Mouse (Mus musculus): ENCODE results near the gene Spred3. TPM values are rescaled to one million over a fixed set of nuclear protein-coding genes. Genes with fewer than 3 reads are reported as not detected.
"Not testable (repeated sequence)": the region's sequence is repeated elsewhere in the genome, so short reads cannot be mapped to it uniquely, and the experiment has no call there.

Spred3 gene
- polyA plus RNA-seq, 1 experiment from 2014 or later = 10.7 TPM

DNA sequence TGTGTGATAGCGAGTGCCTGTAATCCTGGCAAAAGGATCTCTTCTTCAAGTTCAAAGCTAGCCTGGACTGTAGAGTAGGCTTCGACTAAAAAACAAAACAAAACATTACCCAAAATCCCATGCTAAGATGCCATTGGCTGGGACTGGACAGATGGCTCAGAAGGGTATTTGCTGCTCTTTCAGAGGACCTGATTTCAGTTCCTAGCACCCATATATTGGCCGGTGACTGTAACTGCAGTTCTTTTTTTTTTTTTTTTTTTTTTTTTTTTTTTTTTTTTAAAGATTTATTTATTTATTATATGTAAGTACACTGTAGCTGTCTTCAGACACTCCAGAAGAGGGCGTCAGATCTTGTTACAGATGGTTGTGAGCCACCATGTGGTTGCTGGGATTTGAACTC, 31.0 kb downstream of the Spred3 start:
- not testable (repeated sequence) for H3K9me3 ChIP-seq (replicated peaks; ENCODE audit: control insufficient read depth, low read length, poor library complexity, severe bottlenecking); H3K27me3 ChIP-seq (ENCODE audit: control insufficient read depth, insufficient read depth, low read depth, low read length); H3K9ac ChIP-seq (ENCODE audit: low read depth, low read length); H3K27ac ChIP-seq (ENCODE audit: low read length); H3K4me2 ChIP-seq (ENCODE audit: low read length); H3K36me3 ChIP-seq (ENCODE audit: control insufficient read depth, insufficient read depth, low read length); H3K4me3 ChIP-seq (ENCODE audit: low read depth, low read length); ATAC-seq; H3K4me1 ChIP-seq (ENCODE audit: control insufficient read depth, insufficient read depth, low read length)
- WGBS = 92% methylated on average over 3 of the region's 4 CpGs

GRCm38 (mm10) chr7:29137429-29137828, 32.8 kb downstream of the Spred3 start:
- WGBS = 51% methylated on average over 16 of the region's 16 CpGs
- H3K4me2 ChIP-seq (ENCODE audit: low read length) = no peak overlapping the region
- H3K27me3 ChIP-seq (ENCODE audit: control insufficient read depth, insufficient read depth, low read depth, low read length) = peaks cover 3% of the 10 kb centered on the region
- no peak for ATAC-seq
- H3K9me3 ChIP-seq (replicated peaks; ENCODE audit: control insufficient read depth, low read length, poor library complexity, severe bottlenecking) = no peaks in the 10 kb centered on the region
- H3K36me3 ChIP-seq (ENCODE audit: control insufficient read depth, insufficient read depth, low read length) = no peaks in the 10 kb centered on the region
- no peak overlapping the region for H3K4me3 ChIP-seq (ENCODE audit: low read depth, low read length)
- H3K27ac ChIP-seq (ENCODE audit: low read length) = no peak overlapping the region
- no peak overlapping the region for H3K9ac ChIP-seq (ENCODE audit: low read depth, low read length)
- H3K4me1 ChIP-seq (ENCODE audit: control insufficient read depth, insufficient read depth, low read length) = peaks cover 5% of the 10 kb centered on the region; the same call in 1 of the 2 replicates

- peak within 1 kb of the TSS; percentile 58 for H3K4me2 ChIP-seq (ENCODE audit: low read length)
- peak within 1 kb of the TSS; percentile 28 for H3K4me3 ChIP-seq (ENCODE audit: low read depth, low read length)
- WGBS = 3% methylated on average over 16 of the region's 20 CpGs
- H3K9ac ChIP-seq (ENCODE audit: low read depth, low read length) = peak within 1 kb of the TSS; percentile 48; the same call in 1 of the 2 replicates
- H3K4me1 ChIP-seq (ENCODE audit: control insufficient read depth, insufficient read depth, low read length) = peaks cover 5% of the 10 kb centered on the region; the same call in 1 of the 2 replicates
- ATAC-seq = no peak
- peaks cover 3% of the 10 kb centered on the region for H3K27me3 ChIP-seq (ENCODE audit: control insufficient read depth, insufficient read depth, low read depth, low read length)
- H3K9me3 ChIP-seq (replicated peaks; ENCODE audit: control insufficient read depth, low read length, poor library complexity, severe bottlenecking) = no peaks in the 10 kb centered on the region
- no peaks in the 10 kb centered on the region for H3K36me3 ChIP-seq (ENCODE audit: control insufficient read depth, insufficient read depth, low read length)
- no peak within 1 kb of the TSS for H3K27ac ChIP-seq (ENCODE audit: low read length)
Observed at GRCm38 (mm10) chr7:29134693-29135386, 35.4 kb downstream of the Spred3 start, which contains the start of gene Rasgrp4. Rasgrp4 (plus strand) TSS chr7:29134851.

GRCm38 (mm10) chr7:29134230-29134629, 36.0 kb downstream of the Spred3 start:
- H3K36me3 ChIP-seq (ENCODE audit: control insufficient read depth, insufficient read depth, low read length) = no peaks in the 10 kb centered on the region
- H3K4me3 ChIP-seq (ENCODE audit: low read depth, low read length) = peak overlapping the region; percentile 28; the same call in 1 of the 2 replicates
- 0 out of 2 replicates have a peak overlapping the region, but pooled peaks have one; percentile 48 for H3K9ac ChIP-seq (ENCODE audit: low read depth, low read length)
- WGBS = 3% methylated on average over 4 of the region's 4 CpGs
- no peak overlapping the region for H3K27ac ChIP-seq (ENCODE audit: low read length)
- ATAC-seq = no peak
- peaks cover 5% of the 10 kb centered on the region; the same call in 1 of the 2 replicates for H3K4me1 ChIP-seq (ENCODE audit: control insufficient read depth, insufficient read depth, low read length)
- H3K4me2 ChIP-seq (ENCODE audit: low read length) = peak overlapping the region; percentile 58
- no peaks in the 10 kb centered on the region for H3K9me3 ChIP-seq (replicated peaks; ENCODE audit: control insufficient read depth, low read length, poor library complexity, severe bottlenecking)
- peaks cover 3% of the 10 kb centered on the region for H3K27me3 ChIP-seq (ENCODE audit: control insufficient read depth, insufficient read depth, low read depth, low read length)

- 37% methylated on average over 2 of the region's 2 CpGs for WGBS
Observed at GRCm38 (mm10) chr7:29128725-29129124, 41.5 kb downstream of the Spred3 start.

DNA sequence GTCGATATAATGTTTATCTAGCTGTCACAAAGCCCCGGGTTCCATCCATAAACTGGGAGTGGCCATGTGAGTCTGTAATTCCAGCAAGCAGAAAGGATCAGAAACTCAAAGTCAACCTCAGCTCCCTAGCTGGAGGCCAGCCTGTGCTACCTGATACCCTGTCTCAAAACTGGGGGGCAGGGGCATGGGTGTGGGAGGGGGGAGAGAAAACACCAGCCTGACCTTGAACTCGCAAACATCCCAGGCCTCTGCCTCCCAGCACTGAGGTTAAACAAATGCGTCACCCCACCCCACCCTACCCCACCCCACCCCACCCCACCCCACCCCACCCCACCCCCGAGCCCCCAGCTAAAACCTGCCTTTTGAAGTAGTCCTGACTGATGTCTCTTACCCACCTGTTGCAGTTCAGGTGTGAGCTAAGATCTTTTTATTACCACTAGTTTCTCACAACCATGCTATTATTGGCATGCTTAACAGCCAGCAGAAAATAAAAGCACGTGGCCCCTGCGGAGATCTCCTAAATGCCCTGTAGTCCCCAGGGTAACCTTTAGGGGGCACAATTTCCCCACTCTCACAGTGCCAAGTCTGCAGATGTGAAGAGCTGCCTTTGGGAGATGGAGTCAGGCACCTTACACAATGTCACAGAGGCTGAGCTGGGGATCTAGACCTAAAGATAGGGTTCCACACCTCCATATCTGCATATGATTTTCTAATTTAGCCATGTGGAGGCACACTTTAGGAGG, 43.9 kb downstream of the Spred3 start:
- Histone ChIP-seq H3K4me3 (ENCODE audit: low read depth, low read length) (no peak overlapping the region), H3K4me1 (ENCODE audit: control insufficient read depth, insufficient read depth, low read length) (0 out of 2 replicates have a peak, but pooled peaks cover 5% of the 10 kb centered on the region), H3K9ac (ENCODE audit: low read depth, low read length) (no peak overlapping the region), H3K27ac (ENCODE audit: low read length) (no peak overlapping the region), H3K27me3 (ENCODE audit: control insufficient read depth, insufficient read depth, low read depth, low read length) (0 out of 2 replicates have a peak, but pooled peaks cover 2% of the 10 kb centered on the region), H3K9me3 (replicated peaks; ENCODE audit: control insufficient read depth, low read length, poor library complexity, severe bottlenecking) (no peaks in the 10 kb centered on the region), H3K36me3 (ENCODE audit: control insufficient read depth, insufficient read depth, low read length) (no peaks in the 10 kb centered on the region), H3K4me2 (ENCODE audit: low read length) (no peak overlapping the region)
- ATAC-seq = no peak
- 30% methylated on average over 7 of the region's 7 CpGs for WGBS

More at GRCm38 (mm10) chr7:29128725-29129124, 41.5 kb downstream of the Spred3 start:
- no peaks in the 10 kb centered on the region for H3K9me3 ChIP-seq (replicated peaks; ENCODE audit: control insufficient read depth, low read length, poor library complexity, severe bottlenecking)
- H3K36me3 ChIP-seq (ENCODE audit: control insufficient read depth, insufficient read depth, low read length) = no peaks in the 10 kb centered on the region
- H3K27ac ChIP-seq (ENCODE audit: low read length) = no peak overlapping the region
- 0 out of 2 replicates have a peak, but pooled peaks cover 5% of the 10 kb centered on the region for H3K4me1 ChIP-seq (ENCODE audit: control insufficient read depth, insufficient read depth, low read length)
- no peak overlapping the region for H3K4me3 ChIP-seq (ENCODE audit: low read depth, low read length)
- no peak for ATAC-seq
- H3K27me3 ChIP-seq (ENCODE audit: control insufficient read depth, insufficient read depth, low read depth, low read length) = 0 out of 2 replicates have a peak, but pooled peaks cover 2% of the 10 kb centered on the region
- H3K4me2 ChIP-seq (ENCODE audit: low read length) = no peak overlapping the region
- no peak overlapping the region for H3K9ac ChIP-seq (ENCODE audit: low read depth, low read length)

GRCm38 (mm10) chr7:29124970-29125369, 45.2 kb downstream of the Spred3 start, which contains the start of gene Ryr1:
Ryr1 (minus strand) TSS chr7:29125179.
- Histone ChIP-seq H3K9ac (ENCODE audit: low read depth, low read length) (peak within 1 kb of the TSS; percentile 50; the same call in 1 of the 2 replicates), H3K4me3 (ENCODE audit: low read depth, low read length) (peak within 1 kb of the TSS; percentile 19; the same call in 1 of the 2 replicates), H3K4me2 (ENCODE audit: low read length) (peak within 1 kb of the TSS; percentile 57), H3K27ac (ENCODE audit: low read length) (no peak within 1 kb of the TSS), H3K36me3 (ENCODE audit: control insufficient read depth, insufficient read depth, low read length) (no peaks in the 10 kb centered on the region), H3K9me3 (replicated peaks; ENCODE audit: control insufficient read depth, low read length, poor library complexity, severe bottlenecking) (no peaks in the 10 kb centered on the region), H3K4me1 (ENCODE audit: control insufficient read depth, insufficient read depth, low read length) (0 out of 2 replicates have a peak, but pooled peaks cover 5% of the 10 kb centered on the region), H3K27me3 (ENCODE audit: control insufficient read depth, insufficient read depth, low read depth, low read length) (0 out of 2 replicates have a peak, but pooled peaks cover 2% of the 10 kb centered on the region)
- under 1% methylated on average over 16 of the region's 16 CpGs for WGBS
- no peak for ATAC-seq

- no peak overlapping the region for H3K4me3 ChIP-seq (ENCODE audit: low read depth, low read length)
- H3K9ac ChIP-seq (ENCODE audit: low read depth, low read length) = no peak overlapping the region
- 0 out of 2 replicates have a peak, but pooled peaks cover 5% of the 10 kb centered on the region for H3K4me1 ChIP-seq (ENCODE audit: control insufficient read depth, insufficient read depth, low read length)
- H3K4me2 ChIP-seq (ENCODE audit: low read length) = no peak overlapping the region
- no peak overlapping the region for H3K27ac ChIP-seq (ENCODE audit: low read length)
- H3K27me3 ChIP-seq (ENCODE audit: control insufficient read depth, insufficient read depth, low read depth, low read length) = 0 out of 2 replicates have a peak, but pooled peaks cover 2% of the 10 kb centered on the region
- WGBS = 65% methylated on average over 5 of the region's 5 CpGs
- ATAC-seq = peak; percentile 39; the same call in 1 of the 2 replicates
- no peaks in the 10 kb centered on the region for H3K36me3 ChIP-seq (ENCODE audit: control insufficient read depth, insufficient read depth, low read length)
- H3K9me3 ChIP-seq (replicated peaks; ENCODE audit: control insufficient read depth, low read length, poor library complexity, severe bottlenecking) = no peaks in the 10 kb centered on the region
Observed at GRCm38 (mm10) chr7:29123531-29124358, 46.5 kb downstream of the Spred3 start.
